Mouse (Mus musculus): ENCODE results near the gene Rundc3a.
"Not testable (repeated sequence)": the region's sequence is repeated elsewhere in the genome, so short reads cannot be mapped to it uniquely, and the experiment has no call there.

Gene Rundc3a

DNA sequence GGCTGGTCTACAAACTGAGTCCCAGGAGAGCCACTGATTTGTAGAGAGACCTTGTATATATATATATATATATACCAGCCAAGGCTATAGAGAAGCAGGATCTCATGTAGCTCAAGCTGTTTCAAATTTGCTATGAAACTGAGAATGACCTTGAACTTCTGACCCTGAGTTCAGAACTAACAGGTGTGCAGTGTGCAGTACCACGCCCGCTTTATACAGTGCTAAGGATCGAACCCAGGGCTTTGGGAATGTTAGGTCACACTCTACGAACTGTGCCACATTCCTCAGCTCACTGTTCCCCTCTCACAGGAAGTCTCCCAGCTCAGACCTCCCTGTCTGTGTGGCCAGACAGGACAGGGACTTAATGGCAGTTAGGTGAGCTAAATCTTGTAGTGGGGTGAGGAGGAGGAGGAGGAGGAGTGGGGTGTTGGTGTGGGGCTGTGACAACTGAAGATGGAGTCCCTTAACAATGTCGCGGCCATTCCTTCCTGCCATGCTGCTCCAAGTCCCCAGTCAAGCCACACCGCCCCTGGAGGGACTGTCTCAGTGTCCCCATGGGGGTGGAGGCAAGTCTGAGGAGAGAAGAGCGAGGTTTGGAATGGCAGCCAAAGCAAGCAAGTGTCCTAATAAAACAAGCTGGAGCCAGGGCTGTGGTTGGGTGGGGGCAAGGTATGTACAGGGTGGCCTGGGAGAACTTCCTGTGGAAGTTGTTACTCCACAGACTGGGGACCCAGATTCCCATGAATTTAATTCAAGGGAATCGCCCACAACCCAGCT is 25.5 kb upstream of the Rundc3a start:
- DNase-seq (ENCODE audit: low read depth, low spot score), result no peak

DNA sequence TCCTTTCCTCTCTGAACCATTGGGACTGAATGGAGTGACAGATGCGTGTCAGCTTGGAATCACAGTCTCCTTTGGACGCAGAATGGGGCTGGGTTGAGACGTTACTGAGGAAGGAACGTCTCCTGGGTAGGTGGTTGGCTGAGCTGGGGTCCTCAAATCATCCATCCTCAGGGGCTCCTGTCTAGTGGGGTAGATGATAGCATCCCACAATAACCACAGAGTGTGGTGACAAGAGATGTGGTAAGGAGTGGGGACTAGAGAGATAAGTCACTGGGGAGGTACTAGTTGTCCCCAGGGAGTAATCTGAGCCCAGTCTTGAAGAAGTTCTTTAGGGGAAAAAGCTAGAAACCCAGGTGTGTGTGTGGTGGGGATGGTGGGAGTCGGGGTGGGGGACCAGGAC is 24.9 kb upstream of the Rundc3a start:
- no peak for DNase-seq (ENCODE audit: low read depth, low spot score)

DNA sequence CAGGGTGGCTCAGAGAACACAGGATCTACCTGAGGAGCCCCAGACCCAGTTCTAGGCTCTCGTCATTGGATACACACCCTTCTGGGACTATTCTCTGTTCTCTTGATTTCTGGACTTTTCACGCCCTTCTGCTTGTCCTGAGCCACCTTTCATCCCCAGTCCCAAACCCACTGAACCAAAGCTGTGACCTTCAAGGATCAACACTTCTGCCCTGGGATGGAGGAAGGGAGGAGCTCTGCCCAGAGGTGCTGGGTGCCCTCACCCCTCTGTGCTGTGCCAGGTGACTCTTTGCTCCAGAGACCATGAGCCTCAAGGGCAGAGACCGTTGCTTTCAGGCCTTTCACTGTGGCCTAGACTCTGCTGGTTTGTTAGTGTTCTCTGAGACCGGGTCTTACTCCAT is 23.9 kb upstream of the Rundc3a start:
- DNase-seq (ENCODE audit: low read depth, low spot score), result no peak

DNA sequence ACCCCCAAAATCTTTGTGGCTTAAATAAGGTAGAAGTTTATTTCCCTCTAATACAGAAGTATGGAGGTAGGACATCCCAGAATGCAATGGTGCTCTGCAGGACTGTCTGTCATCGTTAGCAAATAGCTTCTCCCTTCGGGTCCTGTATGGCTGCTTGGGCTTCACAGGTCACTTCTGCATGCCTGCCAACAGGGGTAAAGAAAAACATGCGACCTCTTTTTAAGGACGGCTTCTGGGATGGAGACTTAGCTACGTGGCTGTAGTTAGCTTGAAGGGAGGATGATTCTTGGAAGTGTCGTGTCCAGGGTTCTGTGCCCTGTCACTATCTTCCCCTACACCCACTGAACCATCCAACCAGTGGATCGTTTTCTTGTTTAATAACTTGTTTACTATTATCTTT is 22.9 kb upstream of the Rundc3a start:
- no peak for DNase-seq (ENCODE audit: low read depth, low spot score)

DNA sequence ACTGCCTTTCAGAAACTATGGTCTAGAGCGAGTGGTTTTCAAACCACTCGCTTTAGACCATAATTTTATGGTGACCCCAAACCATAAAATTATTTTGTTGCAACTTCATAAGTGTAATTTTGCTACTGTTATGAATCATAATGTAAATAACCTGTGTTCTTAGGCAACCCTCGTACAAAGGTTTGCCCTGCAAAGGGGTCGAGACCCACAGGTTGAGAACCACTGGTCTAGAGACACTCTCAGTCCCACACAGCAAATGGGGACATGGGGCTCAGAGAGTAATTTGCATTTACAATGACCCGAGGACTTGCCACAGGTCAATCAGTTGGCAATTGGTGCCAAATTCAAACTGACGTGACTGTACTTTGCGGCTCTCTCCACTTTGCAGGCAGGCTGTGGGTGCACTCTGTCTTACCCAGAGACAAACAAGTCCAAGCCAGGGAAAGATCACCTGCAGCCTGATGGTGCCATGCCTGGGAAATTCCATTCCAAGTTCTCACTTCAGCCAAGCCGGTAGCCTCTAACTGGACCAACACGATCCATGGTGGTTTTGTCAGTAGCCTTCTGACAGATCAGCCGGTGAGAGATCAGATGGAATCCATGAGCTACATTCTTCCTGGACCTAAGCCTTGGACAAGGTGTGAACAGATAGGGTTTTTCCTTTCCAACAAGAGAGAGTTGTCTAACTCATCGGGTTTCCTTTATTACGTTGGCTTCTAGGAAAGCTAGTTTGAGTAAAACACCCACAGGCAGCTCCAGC is 21.1 kb upstream of the Rundc3a start:
- DNase-seq (ENCODE audit: low read depth, low spot score), result no peak

DNA sequence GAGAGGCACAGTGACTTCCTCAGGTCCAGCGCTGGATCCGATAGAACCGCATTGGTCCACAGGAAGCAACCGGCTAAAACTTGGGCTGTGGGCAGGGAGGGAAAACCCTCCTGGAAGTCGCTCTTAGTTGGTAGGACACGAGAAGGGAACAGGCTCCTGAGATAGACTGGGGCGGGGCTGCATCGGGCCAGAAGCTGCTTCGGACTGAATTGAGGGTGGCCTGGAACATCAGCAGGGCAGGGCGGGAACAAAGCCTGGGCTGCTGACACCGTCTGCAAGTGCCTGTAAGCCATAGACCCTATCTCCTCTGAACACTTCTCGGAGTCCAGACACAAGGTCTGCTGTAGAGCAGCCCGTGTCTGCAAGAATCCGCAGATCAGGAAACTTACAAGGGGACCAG is 20.3 kb upstream of the Rundc3a start:
- no peak for DNase-seq (ENCODE audit: low read depth, low spot score)

DNA sequence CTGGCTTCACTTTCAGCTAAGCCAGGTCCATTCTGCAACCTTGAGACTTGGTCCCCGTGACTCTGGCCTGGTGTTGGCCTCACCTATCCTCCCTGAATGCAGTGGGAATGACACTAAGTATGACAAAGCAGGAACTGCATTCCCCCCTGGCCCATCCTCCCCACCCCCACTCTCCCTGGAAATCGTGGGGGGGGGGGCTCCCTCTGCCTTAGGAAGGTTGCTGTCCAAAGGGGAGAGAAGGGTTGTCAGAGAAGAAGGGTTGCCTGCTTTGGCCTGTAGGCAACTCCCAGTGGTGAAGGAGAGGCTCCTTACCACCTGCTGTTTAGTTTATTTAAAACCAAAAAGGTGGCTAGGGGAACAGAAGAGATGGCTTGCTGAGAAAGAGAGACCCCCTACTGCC is 19.6 kb upstream of the Rundc3a start:
- DNase-seq (ENCODE audit: low read depth, low spot score), result no peak

DNA sequence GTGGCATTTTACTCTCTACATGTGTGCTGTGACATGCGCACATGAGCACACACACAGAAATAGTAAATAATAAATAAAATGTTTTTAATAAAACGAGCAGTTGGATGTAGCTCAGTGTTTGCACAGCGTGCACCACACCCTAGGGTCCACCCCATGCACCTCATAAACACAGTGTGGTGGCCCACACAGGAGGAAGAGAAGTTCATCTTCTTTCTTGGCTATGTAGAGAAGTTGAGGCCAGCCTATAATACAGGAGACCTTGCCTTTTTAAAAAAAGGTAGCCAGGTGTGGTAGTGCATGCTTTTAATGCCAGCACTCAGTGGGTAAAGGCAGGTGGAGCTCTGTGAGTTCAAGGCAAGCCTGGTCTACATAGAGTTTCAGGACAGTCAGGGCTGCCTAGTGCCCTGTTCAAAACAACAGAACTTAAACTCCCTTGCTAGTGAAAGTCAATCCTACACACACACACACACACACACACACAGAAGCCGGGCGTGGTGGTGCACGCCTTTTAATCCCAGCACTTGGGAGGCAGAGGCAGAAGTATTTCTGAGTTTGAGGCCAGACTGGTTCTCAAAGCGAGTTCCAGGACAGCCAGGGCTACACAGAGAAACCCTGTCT is 19.0 kb upstream of the Rundc3a start:
- no peak for DNase-seq (ENCODE audit: low read depth, low spot score)

DNA sequence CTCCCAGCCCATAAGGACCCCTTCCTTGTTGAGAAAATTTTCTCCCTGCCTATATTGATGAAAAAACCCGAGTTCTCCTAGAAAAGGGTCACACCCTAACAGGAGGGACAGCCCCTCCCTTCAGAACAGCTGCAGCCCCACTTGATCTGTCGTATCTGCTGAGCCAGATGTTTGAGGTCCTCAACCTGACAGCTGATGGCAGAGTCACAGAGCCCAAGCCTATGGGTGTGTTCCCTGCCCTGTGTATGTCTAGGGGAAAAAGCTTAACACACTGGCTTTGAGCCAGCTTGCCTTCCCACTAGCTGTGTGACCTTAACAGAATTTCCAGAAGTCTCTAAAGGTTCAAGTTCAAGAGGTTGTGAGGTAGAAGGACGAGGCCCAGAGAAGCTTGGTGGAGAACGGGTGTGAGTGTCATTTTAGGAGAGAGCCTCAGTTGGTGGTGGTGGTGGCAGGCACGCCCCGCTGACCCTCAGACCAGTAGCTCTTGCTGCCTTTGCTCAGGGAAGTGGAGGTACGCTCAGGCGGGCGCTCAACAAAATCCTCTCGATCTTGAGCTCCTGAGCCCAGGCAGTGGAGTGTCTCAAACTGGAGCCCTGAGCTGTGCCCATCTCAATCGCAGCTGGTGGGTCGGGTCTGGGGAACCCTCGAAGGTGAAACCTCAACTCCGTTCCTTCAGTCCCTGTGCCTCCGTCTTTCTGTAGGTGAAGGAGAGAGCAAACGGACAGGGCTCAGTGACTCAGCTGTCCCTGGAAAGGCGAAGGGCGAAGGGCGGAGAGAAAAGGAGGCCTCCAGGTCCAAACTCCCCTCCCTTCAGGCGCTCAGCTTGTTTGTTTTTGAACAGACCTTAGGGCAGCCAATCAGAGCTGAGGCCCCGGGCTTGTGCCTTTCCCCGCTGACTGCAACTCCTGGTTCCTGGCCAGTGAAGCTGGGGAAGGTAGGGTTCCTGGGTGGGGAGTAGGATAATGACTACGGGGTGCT is 17.7 kb upstream of the Rundc3a start:
- DNase-seq (ENCODE audit: low read depth, low spot score), result no peak

DNA sequence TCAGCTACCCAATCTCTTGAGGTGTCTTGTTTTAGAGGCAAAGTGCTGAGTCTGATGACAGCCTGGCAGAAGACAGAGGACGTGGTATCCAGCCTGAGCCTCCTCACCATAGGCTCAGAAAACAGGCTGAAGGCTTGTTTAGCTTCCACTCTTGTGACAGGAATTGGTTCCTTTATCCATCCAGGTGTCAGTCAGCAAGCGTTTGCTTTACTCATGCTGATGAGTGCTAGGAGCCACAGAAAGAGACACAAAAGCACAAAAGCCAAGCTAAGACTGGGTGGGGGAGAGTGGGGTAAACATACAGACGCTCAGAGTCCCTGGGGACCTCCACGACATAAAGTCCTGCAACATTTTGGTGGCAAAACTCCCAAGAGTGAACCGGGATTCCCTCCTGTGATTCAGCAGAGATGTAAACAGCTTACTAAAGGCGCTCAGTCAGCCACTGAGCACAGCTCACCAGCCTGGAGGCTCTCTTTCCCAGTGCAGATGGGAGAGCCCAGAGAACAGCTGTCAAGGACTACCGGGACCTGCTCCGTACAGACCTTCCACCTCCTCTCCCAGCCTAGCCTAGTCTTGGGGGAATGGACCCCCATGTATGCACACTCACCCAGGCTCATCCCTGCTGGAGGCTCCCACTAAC is 16.9 kb upstream of the Rundc3a start:
- no peak for DNase-seq (ENCODE audit: low read depth, low spot score)

DNA sequence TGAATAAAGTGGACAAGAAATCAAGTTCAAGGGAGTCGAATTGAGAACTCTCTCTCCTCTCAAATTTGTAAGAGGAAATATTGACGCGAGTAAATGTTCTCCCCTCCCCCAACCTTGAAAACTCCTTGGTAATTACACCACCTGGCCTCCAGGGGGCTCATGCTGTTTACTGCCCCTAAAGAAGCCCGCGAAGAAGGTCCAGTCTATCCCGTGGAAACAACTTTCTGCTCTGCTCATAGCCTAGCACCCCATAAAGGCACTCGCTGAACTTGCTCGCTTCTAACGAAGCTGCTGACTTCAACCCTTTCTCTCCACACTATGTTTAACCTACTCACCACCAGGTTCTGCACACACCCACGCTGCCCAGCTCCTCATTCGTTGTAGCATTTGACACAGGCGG is 16.0 kb upstream of the Rundc3a start:
- peak; percentile 45 for DNase-seq (ENCODE audit: low read depth, low spot score)

DNA sequence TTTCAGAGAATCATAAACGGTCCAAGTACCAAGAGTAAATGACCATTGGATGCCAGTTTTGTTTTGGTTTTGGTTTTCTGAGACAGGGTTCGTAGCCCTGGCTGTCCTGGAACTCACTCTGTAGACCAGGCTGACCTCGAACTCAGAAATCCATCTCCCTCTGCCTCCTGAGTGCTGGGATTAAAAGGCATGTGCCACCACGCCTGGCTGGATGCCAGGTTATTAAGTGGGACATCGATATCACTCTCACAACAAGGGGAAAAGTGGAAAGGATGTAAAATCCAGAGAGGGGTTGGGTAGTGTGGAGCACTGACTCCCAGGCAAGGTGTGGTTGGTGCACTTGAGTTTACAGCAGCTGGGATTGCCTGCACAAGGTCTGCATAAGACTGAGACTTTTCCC is 13.1 kb upstream of the Rundc3a start:
- DNase-seq (ENCODE audit: low read depth, low spot score), result no peak

DNA sequence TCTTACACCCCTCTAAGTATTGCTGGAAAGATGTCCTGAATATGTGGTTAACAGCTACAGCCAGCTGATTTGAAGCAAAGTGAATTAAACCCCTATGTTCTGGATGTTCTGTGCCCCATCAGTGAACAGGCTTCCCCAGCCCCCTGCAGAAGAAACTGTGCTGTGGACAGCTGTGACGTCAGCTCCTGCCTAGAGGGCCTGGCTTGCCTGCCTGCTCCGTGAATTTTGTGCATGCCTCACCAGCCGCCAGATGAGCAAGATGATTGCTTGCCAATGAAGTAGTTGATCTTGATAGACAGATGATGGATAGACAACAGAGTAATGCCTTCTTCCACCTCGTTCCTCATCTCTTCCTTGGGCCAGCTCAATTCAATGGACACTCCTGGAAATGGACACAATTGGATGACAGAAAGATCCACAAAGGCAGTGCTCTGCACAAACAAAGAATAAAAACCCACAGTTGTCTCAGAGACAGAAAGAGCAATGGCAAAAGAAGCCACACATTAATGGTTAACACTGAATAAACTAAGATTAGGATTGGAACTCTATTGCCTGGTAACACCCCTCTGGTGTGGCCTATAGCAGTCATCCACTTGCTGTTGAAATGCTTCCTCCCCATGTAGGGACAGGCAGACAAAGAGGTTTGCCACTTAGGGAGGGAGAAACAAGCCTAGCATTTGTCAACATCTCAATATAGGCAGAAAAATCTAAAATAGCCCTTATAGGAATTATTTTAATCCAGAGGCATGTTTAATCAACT is 11.7 kb upstream of the Rundc3a start:
- DNase-seq (ENCODE audit: low read depth, low spot score), result no peak

DNA sequence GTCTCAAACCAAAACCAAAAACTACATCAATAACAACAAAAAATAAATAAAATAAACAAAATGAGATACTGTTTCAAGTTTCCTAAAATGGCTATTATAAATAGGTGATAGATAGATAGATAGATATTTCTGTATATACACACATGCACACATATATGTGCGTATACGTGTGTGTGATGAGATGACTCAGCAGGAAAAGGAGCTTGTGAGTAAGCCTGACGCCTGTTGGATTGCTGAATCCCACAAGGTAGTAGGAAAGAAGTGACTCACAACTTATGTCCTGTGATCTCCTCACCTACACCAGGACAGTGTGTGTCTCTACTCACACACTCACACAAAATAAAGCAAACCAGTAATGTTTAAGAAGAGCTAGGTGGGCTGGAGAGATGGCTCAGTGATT is 10.4 kb upstream of the Rundc3a start:
- no peak for DNase-seq (ENCODE audit: low read depth, low spot score)

DNA sequence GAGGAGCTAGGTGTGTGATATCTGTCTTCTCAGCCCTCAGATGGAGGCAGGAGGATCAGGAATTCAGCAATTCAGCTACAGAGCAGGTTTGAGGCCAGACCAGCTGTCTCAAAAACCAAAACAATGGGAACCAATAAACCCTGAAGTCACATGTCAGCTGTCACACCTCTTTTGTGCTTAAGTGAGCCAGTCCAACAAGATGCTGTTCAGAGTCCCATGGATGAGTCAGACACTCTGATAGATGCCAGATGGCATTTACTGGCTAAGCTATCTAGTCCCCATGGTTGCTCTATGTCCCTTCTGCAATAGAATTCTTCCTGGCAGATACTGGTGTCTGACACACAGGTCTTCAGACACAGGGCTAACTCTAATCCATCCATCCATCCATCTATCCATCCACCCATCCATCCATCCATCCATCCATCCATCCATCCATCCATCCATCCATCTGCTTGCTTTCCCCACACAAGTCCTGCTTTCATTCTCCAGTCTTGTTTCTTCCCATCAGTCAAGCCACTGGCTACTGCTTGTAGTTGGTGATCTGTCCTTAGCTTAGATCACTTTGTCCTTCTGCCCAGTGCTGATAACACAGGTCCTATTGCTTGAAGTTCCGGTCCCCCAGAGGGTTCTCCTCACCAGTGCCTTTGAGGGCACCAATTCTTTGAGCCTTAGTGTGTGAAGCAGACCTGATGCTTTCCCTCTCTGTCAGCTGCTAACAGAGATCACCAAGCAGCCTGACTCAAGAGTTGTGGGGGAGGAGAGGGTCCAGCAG is 9.7 kb upstream of the Rundc3a start:
- no peak for DNase-seq (ENCODE audit: low read depth, low spot score)

DNA sequence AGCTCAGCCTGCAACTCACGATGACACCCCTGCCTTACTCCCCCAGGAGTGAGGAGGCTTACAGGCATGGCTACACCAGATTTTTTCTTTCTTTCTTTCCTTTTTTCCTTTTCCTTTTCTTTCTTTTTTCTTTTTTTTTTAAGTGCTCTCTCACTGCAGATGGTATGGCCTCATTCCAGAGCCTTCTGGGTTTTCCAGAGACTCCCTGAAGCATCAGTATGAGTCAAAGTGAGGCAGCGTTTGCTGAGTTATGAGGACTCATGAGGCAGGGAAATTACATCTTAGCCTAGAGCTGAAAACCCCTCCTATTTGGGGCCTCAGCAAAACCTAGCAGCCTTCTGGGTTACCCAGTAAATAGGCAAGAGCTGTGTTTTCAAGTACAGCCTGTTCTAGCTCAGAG is 8.8 kb upstream of the Rundc3a start:
- no peak for DNase-seq (ENCODE audit: low read depth, low spot score)

DNA sequence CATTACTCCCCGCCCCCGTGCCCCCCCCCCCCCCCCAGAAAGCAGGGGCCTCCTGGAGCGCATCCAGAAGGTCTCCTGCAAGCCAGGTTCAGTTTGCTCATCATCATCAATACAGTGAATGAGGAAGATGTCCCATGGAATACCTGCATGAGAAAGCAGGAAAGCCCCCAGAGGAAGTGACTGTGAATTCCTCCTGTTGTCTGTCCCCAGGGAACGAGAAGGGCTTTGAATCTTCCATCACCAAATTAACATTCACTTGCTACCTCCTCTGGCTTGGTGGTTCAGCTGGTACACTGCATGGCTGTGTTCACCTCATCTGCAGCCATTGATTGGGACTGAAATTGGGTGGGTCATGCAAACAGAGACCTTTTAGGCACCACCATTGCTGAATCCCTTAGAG is 8.1 kb upstream of the Rundc3a start:
- no peak for DNase-seq (ENCODE audit: low read depth, low spot score)

DNA sequence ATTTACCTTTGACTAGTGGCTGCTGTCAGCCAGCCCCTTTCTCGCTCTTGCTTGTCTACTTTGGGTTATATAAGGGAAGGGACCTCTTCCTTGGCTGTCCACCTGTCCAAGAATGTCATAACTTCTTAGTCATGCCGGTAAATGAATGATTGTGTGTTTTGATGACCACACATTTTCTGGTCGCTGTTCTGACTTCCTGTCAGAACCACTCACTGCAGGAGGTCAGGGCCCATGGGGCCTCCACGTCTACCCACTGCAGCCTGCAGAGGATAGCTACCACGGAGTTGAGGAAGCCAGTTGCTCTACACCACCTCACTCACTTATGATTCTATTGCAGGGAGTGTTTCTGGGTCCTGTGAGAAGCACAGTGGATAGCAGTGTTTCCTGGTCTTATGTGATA is 7.1 kb upstream of the Rundc3a start:
- no peak for DNase-seq (ENCODE audit: low read depth, low spot score)

DNA sequence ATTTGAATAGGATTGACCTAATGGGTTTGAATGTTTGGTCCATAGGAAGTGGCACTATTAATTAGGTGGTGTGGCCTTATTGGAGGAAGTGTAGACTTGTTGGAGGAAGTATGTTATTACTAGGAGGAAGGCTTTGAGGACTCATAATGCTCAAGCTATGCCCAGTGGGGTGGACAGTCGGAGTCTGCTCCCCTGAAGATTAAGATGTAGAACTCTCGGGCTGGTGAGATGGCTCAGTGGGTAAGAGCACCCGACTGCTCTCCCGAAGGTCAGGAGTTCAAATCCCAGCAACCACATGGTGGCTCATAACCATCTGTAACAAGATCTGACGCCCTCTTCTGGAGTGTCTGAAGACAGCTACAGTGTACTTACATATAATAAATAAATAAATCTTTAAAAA is 3.8 kb upstream of the Rundc3a start:
- DNase-seq (ENCODE audit: low read depth, low spot score), result not testable (repeated sequence)

All from CD4-positive, CD25-positive, alpha-beta regulatory T cell, adult 2 months (primary cell).